Mouse (Mus musculus): Measurements from ENCODE around the gene Dnttip1. TPM values are rescaled to one million over a fixed set of nuclear protein-coding genes. Genes with fewer than 3 reads are reported as not detected.

Dnttip1 gene
- total and polyA plus RNA-seq, 2 experiments from 2014 or later, result 26.1 to 60.1 TPM

GRCm38 (mm10) chr2:164735446-164735845 is 10.3 kb upstream of the Dnttip1 start:
- TF ChIP-seq CTCF (IDR thresholded peaks at IDR 0.05; ENCODE audit: low read depth), result no peak
- Histone ChIP-seq H3K9ac (no peak overlapping the region), H3K4me2 (ENCODE audit: low read depth) (no peak overlapping the region), H3K36me3 (ENCODE audit: insufficient read depth) (no peaks in the 10 kb centered on the region), H3K27ac (ENCODE audit: low read depth, low read length) (no peak overlapping the region), H3K4me1 (ENCODE audit: insufficient read depth) (no peaks in the 10 kb centered on the region), H3K27me3 (ENCODE audit: insufficient read depth, low read length) (no peaks in the 10 kb centered on the region), H3K4me3 (ENCODE audit: low read depth, low read length) (no peak overlapping the region), H3K9me3 (ENCODE audit: low read length) (no peaks in the 10 kb centered on the region)
- WGBS, result 90% methylated on average over 5 of the region's 5 CpGs
- DNase-seq, result no peak
- ATAC-seq, result no peak

DNA sequence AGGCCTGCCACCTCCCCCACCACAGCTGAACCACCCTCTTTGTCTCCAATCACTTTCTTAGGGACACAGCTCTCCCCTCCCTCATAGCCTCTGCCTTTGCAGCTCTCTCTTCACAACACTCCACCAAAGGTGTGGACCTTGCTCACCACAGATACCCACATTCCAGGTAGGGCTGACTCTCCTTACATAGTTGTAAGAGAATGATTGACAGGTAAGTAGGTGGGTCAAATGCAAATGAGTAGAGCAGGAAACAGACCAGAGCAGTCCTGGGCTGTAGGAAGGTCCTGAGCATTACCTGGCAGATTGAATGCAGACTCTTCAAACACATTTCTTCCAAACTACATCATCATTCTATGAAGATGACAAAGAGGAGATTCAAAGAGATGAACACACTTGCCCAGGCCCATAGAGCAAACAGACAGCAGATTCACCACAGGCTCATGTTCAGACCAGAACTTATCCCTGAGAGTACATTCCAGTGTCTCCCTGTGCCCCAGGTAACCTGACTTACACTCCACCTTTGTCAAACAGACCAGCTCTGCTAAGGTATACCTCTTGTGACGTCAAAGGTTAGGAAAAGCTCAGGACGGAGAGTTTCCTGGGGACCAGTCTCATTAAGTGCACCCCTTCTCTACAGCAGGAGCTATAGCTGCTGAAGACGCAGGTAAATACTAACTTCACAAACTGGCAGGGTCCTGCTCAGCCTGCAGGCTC is 8.2 kb upstream of the Dnttip1 start:
- DNase-seq, result no peak
- Histone ChIP-seq H3K4me3 (ENCODE audit: low read depth, low read length) (no peak overlapping the region), H3K36me3 (ENCODE audit: insufficient read depth) (no peaks in the 10 kb centered on the region), H3K9ac (no peak overlapping the region), H3K4me2 (ENCODE audit: low read depth) (no peak overlapping the region), H3K27me3 (ENCODE audit: insufficient read depth, low read length) (no peaks in the 10 kb centered on the region), H3K9me3 (ENCODE audit: low read length) (no peaks in the 10 kb centered on the region), H3K4me1 (ENCODE audit: insufficient read depth) (no peaks in the 10 kb centered on the region), H3K27ac (ENCODE audit: low read depth, low read length) (no peak overlapping the region)
- TF ChIP-seq CTCF (IDR thresholded peaks at IDR 0.05; ENCODE audit: low read depth), result no peak
- 82% methylated on average over 3 of the region's 3 CpGs for WGBS
- no peak for ATAC-seq

DNA sequence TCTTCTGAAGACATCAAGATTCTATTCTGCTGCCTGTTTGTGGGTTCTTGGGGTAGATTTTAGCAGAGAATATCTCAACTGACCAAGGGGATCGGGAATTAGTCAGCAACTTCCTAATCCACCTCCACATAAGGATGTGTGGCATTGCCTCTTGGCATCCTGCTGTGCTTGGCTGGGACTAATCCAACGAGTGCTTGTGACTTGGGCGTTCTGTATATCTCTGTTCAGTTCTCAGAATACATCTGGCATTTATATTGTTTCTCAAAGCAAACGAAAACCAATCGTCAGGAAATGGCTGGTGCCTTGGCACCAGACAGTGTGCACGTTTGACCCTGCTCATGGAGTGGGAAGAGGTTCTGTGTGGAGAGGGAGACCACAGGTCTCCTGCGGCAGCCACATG is 5.9 kb upstream of the Dnttip1 start:
- Histone ChIP-seq H3K27me3 (ENCODE audit: insufficient read depth, low read length) (no peaks in the 10 kb centered on the region), H3K4me2 (ENCODE audit: low read depth) (no peak overlapping the region), H3K4me1 (ENCODE audit: insufficient read depth) (peaks cover 1% of the 10 kb centered on the region; the same call in 1 of the 2 replicates), H3K36me3 (ENCODE audit: insufficient read depth) (no peaks in the 10 kb centered on the region), H3K9me3 (ENCODE audit: low read length) (no peaks in the 10 kb centered on the region), H3K9ac (no peak overlapping the region), H3K27ac (ENCODE audit: low read depth, low read length) (no peak overlapping the region), H3K4me3 (ENCODE audit: low read depth, low read length) (no peak overlapping the region)
- TF ChIP-seq CTCF (IDR thresholded peaks at IDR 0.05; ENCODE audit: low read depth), result no peak
- DNase-seq (no peak), ATAC-seq (no peak)
- 59% methylated on average over 7 of the region's 7 CpGs for WGBS

DNA sequence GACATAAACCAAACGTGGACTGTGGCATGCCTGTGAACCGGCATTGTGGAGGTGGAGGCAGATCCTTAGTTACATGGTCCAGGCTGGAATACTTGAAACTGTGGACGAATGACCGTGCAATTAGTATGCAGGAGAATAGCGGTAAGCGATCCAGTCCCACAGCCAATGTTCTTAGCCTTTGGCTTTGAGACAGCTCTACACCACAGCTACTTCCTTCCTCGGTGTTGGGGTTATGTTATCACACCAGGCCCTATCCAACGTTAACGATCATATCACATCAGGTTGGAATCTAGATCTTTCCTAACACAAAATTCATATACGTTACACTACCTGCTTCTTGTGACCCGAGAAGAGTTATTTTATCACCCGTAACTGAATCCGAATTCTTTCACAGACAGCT is 796 bp upstream of the Dnttip1 start:
- no peak for ATAC-seq
- no peaks in the 10 kb centered on the region for H3K9me3 ChIP-seq (ENCODE audit: low read length)
- H3K4me1 ChIP-seq (ENCODE audit: insufficient read depth), result peaks cover 16% of the 10 kb centered on the region
- peaks cover 10% of the 10 kb centered on the region; the same call in 1 of the 2 replicates for H3K36me3 ChIP-seq (ENCODE audit: insufficient read depth)
- peak overlapping the region; percentile 88 for H3K4me2 ChIP-seq (ENCODE audit: low read depth)
- 74% methylated on average over 13 of the region's 13 CpGs for WGBS
- no peaks in the 10 kb centered on the region for H3K27me3 ChIP-seq (ENCODE audit: insufficient read depth, low read length)
- H3K4me3 ChIP-seq (ENCODE audit: low read depth, low read length), result peak overlapping the region; percentile 92
- H3K27ac ChIP-seq (ENCODE audit: low read depth, low read length), result peak overlapping the region; percentile 46; the same call in 1 of the 2 replicates
- peak overlapping the region; percentile 96 for H3K9ac ChIP-seq
- DNase-seq, result no peak
- no peak for TF ChIP-seq CTCF (IDR thresholded peaks at IDR 0.05; ENCODE audit: low read depth)

GRCm38 (mm10) chr2:164746693-164747092 is 910 bp downstream of the Dnttip1 start:
- Histone ChIP-seq H3K4me3 (ENCODE audit: low read depth, low read length) (peak overlapping the region; percentile 92), H3K4me1 (ENCODE audit: insufficient read depth) (peaks cover 16% of the 10 kb centered on the region), H3K36me3 (ENCODE audit: insufficient read depth) (peaks cover 14% of the 10 kb centered on the region), H3K9me3 (ENCODE audit: low read length) (no peaks in the 10 kb centered on the region), H3K27me3 (ENCODE audit: insufficient read depth, low read length) (no peaks in the 10 kb centered on the region), H3K9ac (peak overlapping the region; percentile 96), H3K27ac (ENCODE audit: low read depth, low read length) (no peak overlapping the region), H3K4me2 (ENCODE audit: low read depth) (peak overlapping the region; percentile 88)
- DNase-seq, result no peak
- WGBS, result 60% methylated on average over 8 of the region's 8 CpGs
- TF ChIP-seq CTCF (IDR thresholded peaks at IDR 0.05; ENCODE audit: low read depth), result no peak
- ATAC-seq, result no peak

DNA sequence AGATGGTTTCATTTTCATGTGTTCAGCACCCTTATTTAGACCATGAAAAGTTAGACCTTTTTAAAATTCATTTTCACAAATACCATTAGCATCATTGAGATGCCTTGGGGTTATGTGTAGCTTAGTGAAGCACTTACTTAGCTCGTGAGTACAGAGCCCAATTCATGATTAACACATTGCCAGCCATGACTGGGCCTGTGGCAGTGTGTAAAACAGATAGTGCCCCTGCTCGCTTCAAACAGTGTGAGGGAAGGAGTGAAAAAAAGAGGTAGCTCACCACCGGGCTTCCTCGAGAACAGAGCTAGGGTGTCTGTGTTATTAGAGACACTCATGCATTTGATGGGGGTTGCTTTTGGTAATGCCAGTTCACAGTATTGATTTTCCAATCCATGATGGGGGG is 2.4 kb downstream of the Dnttip1 start:
- no peak for DNase-seq
- H3K9ac ChIP-seq, result no peak overlapping the region
- ATAC-seq, result no peak
- H3K4me1 ChIP-seq (ENCODE audit: insufficient read depth), result peaks cover 16% of the 10 kb centered on the region
- TF ChIP-seq CTCF (IDR thresholded peaks at IDR 0.05; ENCODE audit: low read depth), result no peak
- no peaks in the 10 kb centered on the region for H3K27me3 ChIP-seq (ENCODE audit: insufficient read depth, low read length)
- no peak overlapping the region for H3K4me3 ChIP-seq (ENCODE audit: low read depth, low read length)
- WGBS, result 80% methylated on average over 4 of the region's 4 CpGs
- no peak overlapping the region for H3K4me2 ChIP-seq (ENCODE audit: low read depth)
- no peak overlapping the region for H3K27ac ChIP-seq (ENCODE audit: low read depth, low read length)
- peaks cover 21% of the 10 kb centered on the region for H3K36me3 ChIP-seq (ENCODE audit: insufficient read depth)
- H3K9me3 ChIP-seq (ENCODE audit: low read length), result no peaks in the 10 kb centered on the region

DNA sequence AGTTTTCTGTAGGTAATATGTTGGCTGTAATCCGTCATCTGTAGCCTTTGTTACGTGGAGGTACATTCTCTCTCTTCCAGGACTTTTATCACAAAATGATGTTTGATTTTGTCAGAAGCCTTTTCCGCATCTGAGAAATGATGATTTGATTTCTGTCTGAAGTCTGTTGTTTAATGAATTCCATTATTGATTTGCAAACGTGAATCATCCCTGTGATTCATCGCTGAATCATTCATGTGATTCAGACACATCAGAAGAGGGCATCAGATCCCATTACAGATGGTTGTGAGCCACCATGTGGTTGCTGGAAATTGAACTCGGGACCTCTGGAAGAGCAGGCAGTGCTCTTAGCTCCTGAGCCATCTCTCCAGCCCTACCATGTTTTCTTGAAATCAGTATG is 3.2 kb downstream of the Dnttip1 start:
- WGBS, result 89% methylated on average over 6 of the region's 6 CpGs
- H3K4me2 ChIP-seq (ENCODE audit: low read depth), result no peak overlapping the region

More for the DNA sequence above, 3.2 kb downstream of the Dnttip1 start:
- ATAC-seq (no peak), DNase-seq (no peak)
- Histone ChIP-seq H3K36me3 (ENCODE audit: insufficient read depth) (peaks cover 27% of the 10 kb centered on the region), H3K4me3 (ENCODE audit: low read depth, low read length) (no peak overlapping the region), H3K9me3 (ENCODE audit: low read length) (no peaks in the 10 kb centered on the region), H3K9ac (no peak overlapping the region), H3K4me1 (ENCODE audit: insufficient read depth) (peaks cover 16% of the 10 kb centered on the region), H3K27ac (ENCODE audit: low read depth, low read length) (no peak overlapping the region), H3K27me3 (ENCODE audit: insufficient read depth, low read length) (no peaks in the 10 kb centered on the region)
- TF ChIP-seq CTCF (IDR thresholded peaks at IDR 0.05; ENCODE audit: low read depth), result no peak
